Mouse (Mus musculus): ENCODE measurements at regions not wholly inside any gene's neighbourhood (a gene's known extent, or its start where the extent isn't known, plus 50 kb on each side); places are given as distances from the start of the nearest gene placed in this dataset.

- no peak overlapping the region for H3K4me3 ChIP-seq (replicated peaks; ENCODE audit: low read length)
- H3K9ac ChIP-seq (replicated peaks; ENCODE audit: low read depth, low read length): no peak overlapping the region
- no peaks in the 10 kb centered on the region for H3K4me1 ChIP-seq (replicated peaks; ENCODE audit: control insufficient read depth, insufficient read depth, low read length)
- no peaks in the 10 kb centered on the region for H3K36me3 ChIP-seq (ENCODE audit: control insufficient read depth, insufficient read depth)
- no peak for ATAC-seq
- no peaks in the 10 kb centered on the region for H3K9me3 ChIP-seq (ENCODE audit: control insufficient read depth, low read length)
- no peaks in the 10 kb centered on the region for H3K27me3 ChIP-seq (replicated peaks; ENCODE audit: control insufficient read depth, insufficient read depth, low read length)
- 76% methylated on average over 3 of the region's 3 CpGs for WGBS
- H3K27ac ChIP-seq (ENCODE audit: low read length): no peak overlapping the region
- no peak overlapping the region for H3K4me2 ChIP-seq (ENCODE audit: low read length)
Observed at GRCm38 (mm10) chr10:97018641-97019040, 401.8 kb downstream of the Btg1 start.

GRCm38 (mm10) chr10:97028776-97029175, 412.0 kb downstream of the Btg1 start:
- Histone ChIP-seq H3K4me1 (replicated peaks; ENCODE audit: control insufficient read depth, insufficient read depth, low read length) (no peaks in the 10 kb centered on the region), H3K9me3 (ENCODE audit: control insufficient read depth, low read length) (no peaks in the 10 kb centered on the region), H3K4me2 (ENCODE audit: low read length) (no peak overlapping the region), H3K27ac (ENCODE audit: low read length) (no peak overlapping the region), H3K9ac (replicated peaks; ENCODE audit: low read depth, low read length) (no peak overlapping the region), H3K4me3 (replicated peaks; ENCODE audit: low read length) (no peak overlapping the region), H3K36me3 (ENCODE audit: control insufficient read depth, insufficient read depth) (no peaks in the 10 kb centered on the region), H3K27me3 (replicated peaks; ENCODE audit: control insufficient read depth, insufficient read depth, low read length) (no peaks in the 10 kb centered on the region)
- WGBS: 45% methylated on average over 5 of the region's 5 CpGs
- no peak for ATAC-seq

GRCm38 (mm10) chr10:97030996-97031395, 414.2 kb downstream of the Btg1 start:
- H3K9me3 ChIP-seq (ENCODE audit: control insufficient read depth, low read length): no peaks in the 10 kb centered on the region
- H3K36me3 ChIP-seq (ENCODE audit: control insufficient read depth, insufficient read depth): no peaks in the 10 kb centered on the region
- no peak overlapping the region for H3K4me2 ChIP-seq (ENCODE audit: low read length)
- no peak overlapping the region for H3K27ac ChIP-seq (ENCODE audit: low read length)
- H3K4me3 ChIP-seq (replicated peaks; ENCODE audit: low read length): no peak overlapping the region
- ATAC-seq: no peak
- no peaks in the 10 kb centered on the region for H3K27me3 ChIP-seq (replicated peaks; ENCODE audit: control insufficient read depth, insufficient read depth, low read length)
- 91% methylated on average over 2 of the region's 2 CpGs for WGBS
- no peaks in the 10 kb centered on the region for H3K4me1 ChIP-seq (replicated peaks; ENCODE audit: control insufficient read depth, insufficient read depth, low read length)
- no peak overlapping the region for H3K9ac ChIP-seq (replicated peaks; ENCODE audit: low read depth, low read length)

- no peak for ATAC-seq
- Histone ChIP-seq H3K27me3 (replicated peaks; ENCODE audit: control insufficient read depth, insufficient read depth, low read length) (no peaks in the 10 kb centered on the region), H3K4me3 (replicated peaks; ENCODE audit: low read length) (no peak overlapping the region), H3K4me1 (replicated peaks; ENCODE audit: control insufficient read depth, insufficient read depth, low read length) (no peaks in the 10 kb centered on the region), H3K27ac (ENCODE audit: low read length) (no peak overlapping the region), H3K9ac (replicated peaks; ENCODE audit: low read depth, low read length) (no peak overlapping the region), H3K36me3 (ENCODE audit: control insufficient read depth, insufficient read depth) (no peaks in the 10 kb centered on the region), H3K9me3 (ENCODE audit: control insufficient read depth, low read length) (no peaks in the 10 kb centered on the region), H3K4me2 (ENCODE audit: low read length) (no peak overlapping the region)
- 77% methylated on average over 12 of the region's 12 CpGs for WGBS
Observed at GRCm38 (mm10) chr10:97035371-97035786, 418.6 kb downstream of the Btg1 start.

- Histone ChIP-seq H3K9me3 (ENCODE audit: control insufficient read depth, low read length) (no peaks in the 10 kb centered on the region), H3K4me3 (replicated peaks; ENCODE audit: low read length) (no peak overlapping the region), H3K4me1 (replicated peaks; ENCODE audit: control insufficient read depth, insufficient read depth, low read length) (no peaks in the 10 kb centered on the region), H3K36me3 (ENCODE audit: control insufficient read depth, insufficient read depth) (no peaks in the 10 kb centered on the region), H3K27ac (ENCODE audit: low read length) (no peak overlapping the region), H3K4me2 (ENCODE audit: low read length) (no peak overlapping the region), H3K9ac (replicated peaks; ENCODE audit: low read depth, low read length) (no peak overlapping the region), H3K27me3 (replicated peaks; ENCODE audit: control insufficient read depth, insufficient read depth, low read length) (no peaks in the 10 kb centered on the region)
- 24% methylated on average over 4 of the region's 4 CpGs for WGBS
- ATAC-seq: no peak
Observed at GRCm38 (mm10) chr10:97038025-97038424, 421.2 kb downstream of the Btg1 start.

GRCm38 (mm10) chr10:97047566-97047965, 430.8 kb downstream of the Btg1 start:
- Histone ChIP-seq H3K9me3 (ENCODE audit: control insufficient read depth, low read length) (no peaks in the 10 kb centered on the region), H3K27ac (ENCODE audit: low read length) (no peak overlapping the region), H3K9ac (replicated peaks; ENCODE audit: low read depth, low read length) (no peak overlapping the region), H3K36me3 (ENCODE audit: control insufficient read depth, insufficient read depth) (no peaks in the 10 kb centered on the region), H3K4me3 (replicated peaks; ENCODE audit: low read length) (no peak overlapping the region), H3K4me2 (ENCODE audit: low read length) (no peak overlapping the region), H3K4me1 (replicated peaks; ENCODE audit: control insufficient read depth, insufficient read depth, low read length) (no peaks in the 10 kb centered on the region), H3K27me3 (replicated peaks; ENCODE audit: control insufficient read depth, insufficient read depth, low read length) (no peaks in the 10 kb centered on the region)
- WGBS: 90% methylated on average over 2 of the region's 2 CpGs
- ATAC-seq: no peak

GRCm38 (mm10) chr10:97047996-97048395, 431.2 kb downstream of the Btg1 start:
- Histone ChIP-seq H3K4me3 (replicated peaks; ENCODE audit: low read length) (no peak overlapping the region), H3K27ac (ENCODE audit: low read length) (no peak overlapping the region), H3K27me3 (replicated peaks; ENCODE audit: control insufficient read depth, insufficient read depth, low read length) (no peaks in the 10 kb centered on the region), H3K9ac (replicated peaks; ENCODE audit: low read depth, low read length) (no peak overlapping the region), H3K36me3 (ENCODE audit: control insufficient read depth, insufficient read depth) (no peaks in the 10 kb centered on the region), H3K9me3 (ENCODE audit: control insufficient read depth, low read length) (no peaks in the 10 kb centered on the region), H3K4me2 (ENCODE audit: low read length) (no peak overlapping the region), H3K4me1 (replicated peaks; ENCODE audit: control insufficient read depth, insufficient read depth, low read length) (no peaks in the 10 kb centered on the region)
- ATAC-seq: no peak
- 81% methylated on average over 2 of the region's 2 CpGs for WGBS

GRCm38 (mm10) chr10:97054472-97054871, 424.9 kb upstream of the Dcn start:
- Histone ChIP-seq H3K9me3 (ENCODE audit: control insufficient read depth, low read length) (no peaks in the 10 kb centered on the region), H3K4me1 (replicated peaks; ENCODE audit: control insufficient read depth, insufficient read depth, low read length) (no peaks in the 10 kb centered on the region), H3K4me3 (replicated peaks; ENCODE audit: low read length) (no peak overlapping the region), H3K36me3 (ENCODE audit: control insufficient read depth, insufficient read depth) (no peaks in the 10 kb centered on the region), H3K4me2 (ENCODE audit: low read length) (no peak overlapping the region), H3K9ac (replicated peaks; ENCODE audit: low read depth, low read length) (no peak overlapping the region), H3K27me3 (replicated peaks; ENCODE audit: control insufficient read depth, insufficient read depth, low read length) (no peaks in the 10 kb centered on the region), H3K27ac (ENCODE audit: low read length) (no peak overlapping the region)
- ATAC-seq: no peak
- 99% methylated on average over 3 of the region's 3 CpGs for WGBS

GRCm38 (mm10) chr10:97061961-97062360, 417.4 kb upstream of the Dcn start:
- Histone ChIP-seq H3K4me2 (ENCODE audit: low read length) (no peak overlapping the region), H3K27ac (ENCODE audit: low read length) (no peak overlapping the region), H3K27me3 (replicated peaks; ENCODE audit: control insufficient read depth, insufficient read depth, low read length) (no peaks in the 10 kb centered on the region), H3K4me3 (replicated peaks; ENCODE audit: low read length) (no peak overlapping the region), H3K36me3 (ENCODE audit: control insufficient read depth, insufficient read depth) (no peaks in the 10 kb centered on the region), H3K9me3 (ENCODE audit: control insufficient read depth, low read length) (no peaks in the 10 kb centered on the region), H3K4me1 (replicated peaks; ENCODE audit: control insufficient read depth, insufficient read depth, low read length) (peaks cover 5% of the 10 kb centered on the region), H3K9ac (replicated peaks; ENCODE audit: low read depth, low read length) (no peak overlapping the region)
- ATAC-seq: no peak
- WGBS: 61% methylated on average over 3 of the region's 3 CpGs

GRCm38 (mm10) chr10:97064546-97064945, 414.9 kb upstream of the Dcn start:
- no peak overlapping the region for H3K27ac ChIP-seq (ENCODE audit: low read length)
- H3K4me3 ChIP-seq (replicated peaks; ENCODE audit: low read length): no peak overlapping the region
- no peak for ATAC-seq
- H3K27me3 ChIP-seq (replicated peaks; ENCODE audit: control insufficient read depth, insufficient read depth, low read length): no peaks in the 10 kb centered on the region
- no peaks in the 10 kb centered on the region for H3K9me3 ChIP-seq (ENCODE audit: control insufficient read depth, low read length)
- H3K9ac ChIP-seq (replicated peaks; ENCODE audit: low read depth, low read length): no peak overlapping the region
- peaks cover 5% of the 10 kb centered on the region for H3K4me1 ChIP-seq (replicated peaks; ENCODE audit: control insufficient read depth, insufficient read depth, low read length)
- no peaks in the 10 kb centered on the region for H3K36me3 ChIP-seq (ENCODE audit: control insufficient read depth, insufficient read depth)
- no peak overlapping the region for H3K4me2 ChIP-seq (ENCODE audit: low read length)
